Mouse (Mus musculus): Measurements from ENCODE around the gene Zbtb46.

The Zbtb46 gene

DNA sequence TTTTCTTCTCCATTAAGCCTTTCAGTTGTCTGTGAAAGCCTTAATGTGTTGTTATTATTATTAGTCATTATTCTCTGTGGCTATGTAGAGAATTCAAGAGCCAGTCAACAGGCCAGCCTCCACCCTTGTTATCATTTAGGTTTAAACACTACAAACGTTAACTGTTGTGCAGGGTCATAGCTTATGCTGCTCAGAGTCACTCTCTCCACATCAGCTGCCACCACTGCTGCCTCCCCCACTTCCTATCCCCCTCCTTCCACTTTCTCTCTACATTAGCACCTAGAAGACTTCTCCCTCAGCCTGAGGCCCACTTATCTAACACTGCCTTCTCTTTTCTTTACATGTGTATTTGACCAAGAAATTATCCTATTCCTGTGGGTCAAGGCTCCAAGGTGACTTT is 57.7 kb downstream of the Zbtb46 start:
- no peak for DNase-seq (ENCODE audit: low spot score)

DNA sequence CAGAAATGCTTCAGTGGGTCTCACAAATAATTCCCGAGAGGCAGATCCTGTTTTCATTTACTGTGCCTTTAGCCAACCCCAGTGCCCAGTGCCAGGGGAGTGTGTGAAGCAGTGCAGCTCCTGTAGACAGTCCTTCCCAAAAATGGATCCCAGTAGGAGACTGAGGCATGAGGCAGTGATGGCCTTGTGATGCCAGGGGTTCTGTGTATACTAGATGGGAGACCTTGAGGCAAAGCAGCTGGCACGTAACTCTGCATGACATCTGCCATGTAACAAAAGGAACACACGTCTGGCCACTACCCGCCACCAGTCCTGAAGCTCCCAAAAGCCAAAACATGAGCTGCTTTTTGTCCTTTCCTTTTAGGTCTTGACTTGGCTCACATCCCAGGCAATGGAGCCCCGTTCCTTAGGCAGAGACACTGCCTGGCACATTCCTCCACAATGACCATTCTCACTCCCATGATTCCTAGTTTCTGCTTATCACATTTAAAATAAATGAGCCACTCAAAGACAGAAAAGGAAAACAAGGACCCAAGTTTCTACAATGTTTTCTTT is 61.9 kb downstream of the Zbtb46 start:
- DNase-seq (ENCODE audit: low spot score), result no peak

DNA sequence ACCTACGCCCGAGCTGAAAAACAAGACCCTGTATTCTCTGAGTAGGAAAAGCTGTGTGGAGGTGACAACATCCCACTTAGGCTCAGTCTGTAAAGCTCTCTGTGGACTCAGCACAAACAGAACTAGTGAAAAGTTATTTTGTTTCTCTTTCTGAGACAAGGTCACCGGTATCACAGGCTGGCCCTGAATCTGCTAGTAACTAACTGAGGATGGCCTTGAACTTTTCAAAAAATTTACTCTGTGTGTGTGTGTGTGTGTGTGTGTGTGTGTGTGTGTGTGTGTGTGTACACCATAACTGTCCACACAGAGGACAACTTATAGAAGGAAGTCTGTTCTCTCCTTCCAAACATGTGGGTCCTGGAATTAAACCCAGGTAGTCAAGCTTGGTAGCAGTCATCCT is 65.1 kb downstream of the Zbtb46 start:
- no peak for DNase-seq (ENCODE audit: low spot score)

DNA sequence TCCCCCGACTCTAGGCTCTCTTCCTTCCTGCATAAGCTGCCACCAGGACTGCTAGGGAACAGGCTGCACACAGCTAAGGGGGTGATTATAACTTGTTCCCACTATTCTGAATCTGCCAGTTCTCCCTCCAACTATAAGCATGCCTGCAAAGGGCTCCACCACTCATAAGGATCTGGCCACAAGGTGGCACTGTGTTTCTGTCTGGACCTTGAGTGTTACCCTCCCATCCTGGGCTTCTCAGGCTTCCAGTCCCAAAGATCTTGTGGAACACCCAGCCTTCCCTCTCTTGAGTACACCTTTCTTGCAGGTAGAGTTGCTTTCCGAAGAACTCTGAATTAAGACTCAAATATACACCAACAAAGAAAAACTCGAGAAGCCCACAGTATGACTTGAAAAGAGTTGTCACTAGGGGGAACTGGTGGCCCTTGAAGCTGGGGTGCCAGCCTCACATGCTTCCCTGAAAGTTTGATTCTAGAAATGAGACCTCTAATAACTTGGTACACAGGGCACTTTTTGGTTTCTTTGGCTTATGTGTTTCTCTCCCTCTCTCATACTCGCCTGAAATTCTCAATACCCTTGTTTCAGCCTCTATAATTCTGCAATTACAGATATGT is 66.5 kb downstream of the Zbtb46 start:
- peak; percentile 95 for DNase-seq (ENCODE audit: low spot score)

DNA sequence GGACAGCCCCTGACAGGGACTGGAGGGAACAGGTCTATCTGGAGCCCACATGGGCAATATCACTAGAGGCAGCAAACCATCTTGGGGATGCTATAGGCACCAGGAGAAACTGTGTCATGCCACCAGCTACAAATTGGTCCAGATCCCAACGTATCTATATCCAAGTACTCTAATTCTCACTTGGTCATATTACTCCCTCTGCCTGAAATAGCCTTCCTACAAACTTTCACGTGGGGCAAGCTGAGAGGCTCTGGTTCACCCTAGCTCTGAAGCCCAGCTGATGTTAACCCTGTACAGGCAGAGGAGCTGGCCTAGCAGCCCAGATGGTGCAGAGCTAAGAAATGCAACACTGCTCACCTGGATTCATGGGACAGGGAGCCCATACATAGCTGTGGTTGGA is 67.7 kb downstream of the Zbtb46 start:
- no peak for DNase-seq (ENCODE audit: low spot score)

DNA sequence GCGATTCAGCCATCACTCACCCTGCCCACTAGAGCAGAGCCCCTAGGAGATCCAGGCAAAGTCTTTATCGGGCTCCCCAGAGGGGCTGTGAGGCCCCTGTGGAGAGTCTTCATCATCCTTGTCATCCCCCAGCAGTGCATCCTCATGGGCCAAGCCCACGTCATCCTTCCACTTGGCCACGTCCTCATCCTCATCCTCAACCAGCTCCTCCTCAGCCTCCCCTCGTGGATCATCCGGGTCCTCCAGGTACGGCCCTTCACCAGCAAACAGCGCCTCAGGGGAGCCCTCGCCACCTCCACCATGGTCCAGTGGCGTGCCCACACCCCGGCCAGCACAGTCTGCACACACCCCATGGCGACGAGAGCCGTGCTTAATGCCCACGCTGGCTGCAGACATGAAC is 68.2 kb downstream of the Zbtb46 start:
- DNase-seq (ENCODE audit: low spot score), result no peak

DNA sequence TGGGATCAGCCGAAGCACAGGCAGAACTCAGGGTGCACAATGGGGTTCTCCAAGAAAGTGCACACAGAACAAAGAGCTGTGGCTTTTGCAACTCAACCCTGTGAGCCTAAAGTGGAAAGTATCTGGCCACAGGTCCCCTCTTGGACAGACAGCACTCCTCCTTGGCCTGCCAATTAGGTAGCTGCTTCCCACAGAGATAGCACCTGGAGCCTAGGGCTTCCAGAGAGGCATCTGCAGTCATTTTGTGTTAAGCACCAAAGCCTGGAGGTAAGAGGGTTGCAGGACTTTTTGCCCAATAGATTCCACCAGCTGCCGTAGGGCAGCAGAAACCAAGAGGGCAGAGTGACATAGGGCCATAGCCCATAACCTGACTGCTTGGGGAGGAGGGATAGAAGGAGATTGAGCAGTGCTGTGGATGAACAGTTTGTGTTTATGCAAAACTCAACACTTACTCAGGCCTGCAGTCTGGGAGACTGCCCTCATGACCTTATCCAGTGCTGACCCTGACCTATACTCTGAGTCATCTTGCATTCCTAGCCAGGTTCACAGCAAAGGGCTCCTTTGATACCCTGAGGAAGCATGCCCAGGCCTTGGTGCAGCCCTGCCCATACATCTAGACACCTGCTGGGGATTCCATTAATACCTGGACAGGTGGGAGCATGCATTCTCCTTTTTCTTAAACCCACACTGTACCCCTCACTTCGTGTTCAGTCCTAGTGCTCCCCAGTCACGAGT is 68.9 kb downstream of the Zbtb46 start:
- DNase-seq (ENCODE audit: low spot score), result no peak

DNA sequence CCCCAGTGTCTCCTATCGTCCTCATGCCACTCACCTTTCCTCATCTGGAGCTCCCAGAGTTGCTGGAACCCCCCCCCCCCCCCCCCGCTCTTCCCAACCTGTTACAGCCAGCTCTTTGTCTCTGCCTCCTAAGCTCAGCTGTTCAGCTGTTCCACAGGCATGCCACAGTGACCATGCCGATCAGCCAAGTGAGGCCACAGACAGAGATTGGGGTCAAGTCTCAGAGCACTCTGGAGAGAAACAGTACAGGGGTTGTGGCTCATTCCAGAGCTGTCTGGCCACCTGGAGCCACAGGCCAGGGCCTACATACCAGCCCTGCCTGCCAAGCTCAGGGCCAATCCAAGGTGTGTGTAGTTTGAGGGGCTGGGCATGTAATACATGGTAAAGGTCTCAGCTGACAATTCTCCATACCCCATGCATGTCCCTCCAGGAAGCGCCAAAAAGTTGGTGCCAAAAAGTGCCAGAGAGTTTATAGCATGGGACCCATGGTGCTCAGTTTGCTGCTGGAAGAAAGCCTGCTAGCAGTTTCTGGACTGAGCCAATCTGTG is 72.5 kb downstream of the Zbtb46 start:
- no peak for DNase-seq (ENCODE audit: low spot score)

DNA sequence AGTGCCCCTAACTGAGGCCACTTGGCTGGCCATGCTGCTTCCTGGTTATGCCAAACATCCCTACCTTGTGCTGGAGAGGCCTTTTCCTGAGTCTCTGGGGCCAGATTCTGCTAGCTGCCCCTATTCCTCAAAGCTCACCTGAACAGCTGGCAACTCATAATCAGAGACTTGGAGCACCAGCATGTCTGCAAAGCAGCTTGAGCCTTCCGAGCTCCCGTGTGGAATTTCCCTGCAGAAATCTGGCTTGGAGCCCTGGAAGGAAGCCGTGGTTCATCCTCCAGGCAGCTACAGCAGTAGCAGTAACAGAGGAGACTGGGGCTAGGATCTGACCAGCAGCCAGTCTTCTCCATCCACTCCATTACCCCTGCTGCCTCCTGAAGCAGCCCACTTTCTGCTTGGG is 73.3 kb downstream of the Zbtb46 start:
- no peak for DNase-seq (ENCODE audit: low spot score)

DNA sequence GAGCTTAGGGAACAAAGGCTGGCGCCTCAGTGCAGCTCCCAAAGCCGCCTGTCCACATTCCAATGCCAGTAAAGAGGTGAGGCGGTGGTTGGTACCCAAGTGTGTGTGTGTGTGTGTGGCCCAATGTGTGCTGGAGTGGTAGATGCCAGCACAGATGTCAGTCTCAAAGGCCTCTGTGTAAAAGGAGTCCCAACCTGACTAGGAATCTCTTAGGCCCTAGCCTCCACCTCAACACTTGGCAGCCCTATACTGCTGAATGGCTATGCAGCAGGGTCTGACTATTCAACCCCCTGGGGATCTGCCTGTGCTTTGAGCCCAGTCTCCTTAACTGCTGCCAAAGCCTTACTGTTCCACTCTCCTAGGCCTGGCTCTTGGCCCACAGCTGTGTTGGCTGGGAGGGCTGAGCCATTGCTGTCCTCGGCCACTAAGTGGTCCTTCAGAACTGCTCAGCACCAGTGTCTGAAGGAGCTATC is 74.3 kb downstream of the Zbtb46 start:
- no peak for DNase-seq (ENCODE audit: low spot score)

DNA sequence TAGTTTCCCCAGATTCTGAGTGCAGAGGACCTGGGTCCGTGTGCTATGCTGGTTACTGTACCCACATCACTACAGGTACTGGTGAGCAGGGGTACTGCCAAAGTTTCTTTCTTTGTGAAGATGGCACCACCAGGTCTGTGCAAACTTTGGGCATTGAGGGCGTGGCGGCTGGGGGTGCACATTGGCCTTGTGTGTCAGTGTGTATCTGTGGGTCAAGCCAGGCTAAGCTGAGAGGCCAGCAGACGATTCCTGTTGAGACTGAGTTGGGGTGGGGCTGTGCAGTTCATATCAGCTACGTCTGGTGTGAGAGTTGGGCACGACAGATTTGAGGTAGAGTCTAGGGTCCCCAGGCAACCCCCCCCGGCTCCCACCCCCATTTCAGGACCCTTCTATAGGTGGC is 74.8 kb downstream of the Zbtb46 start:
- DNase-seq (ENCODE audit: low spot score), result no peak

DNA sequence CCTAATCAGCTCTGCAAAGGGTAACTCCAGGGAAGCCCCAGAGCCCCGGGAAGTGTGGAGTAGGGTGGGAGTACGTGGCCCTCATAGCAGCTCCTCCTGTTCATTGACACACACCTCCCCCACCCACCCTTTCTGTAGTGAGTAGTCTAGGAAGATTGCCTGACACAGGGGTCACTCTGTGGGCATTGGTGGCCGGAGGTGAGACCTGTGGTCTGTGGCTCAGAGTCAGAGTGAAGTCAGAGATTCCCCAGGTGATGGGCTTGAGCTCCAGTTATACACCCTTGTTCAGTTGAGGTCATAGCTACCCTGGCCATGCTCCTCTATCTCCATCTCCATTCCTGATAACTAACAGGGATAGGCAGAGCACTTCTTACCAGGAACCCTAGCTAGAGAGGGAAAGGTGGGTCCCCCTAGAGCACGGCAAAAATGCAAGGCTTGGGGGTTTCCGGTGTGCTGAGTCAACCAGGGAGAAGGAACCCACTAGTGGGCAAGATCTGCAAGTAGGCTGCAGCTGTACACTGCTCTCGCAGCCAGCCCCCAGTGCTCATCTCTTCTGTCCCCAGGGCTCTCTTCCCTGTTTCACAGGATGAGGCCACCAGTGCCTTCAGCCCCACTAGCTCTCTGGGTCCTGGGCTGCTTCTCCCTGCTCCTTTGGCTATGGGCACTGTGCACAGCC is 77.5 kb downstream of the Zbtb46 start:
- no peak for DNase-seq (ENCODE audit: low spot score)

DNA sequence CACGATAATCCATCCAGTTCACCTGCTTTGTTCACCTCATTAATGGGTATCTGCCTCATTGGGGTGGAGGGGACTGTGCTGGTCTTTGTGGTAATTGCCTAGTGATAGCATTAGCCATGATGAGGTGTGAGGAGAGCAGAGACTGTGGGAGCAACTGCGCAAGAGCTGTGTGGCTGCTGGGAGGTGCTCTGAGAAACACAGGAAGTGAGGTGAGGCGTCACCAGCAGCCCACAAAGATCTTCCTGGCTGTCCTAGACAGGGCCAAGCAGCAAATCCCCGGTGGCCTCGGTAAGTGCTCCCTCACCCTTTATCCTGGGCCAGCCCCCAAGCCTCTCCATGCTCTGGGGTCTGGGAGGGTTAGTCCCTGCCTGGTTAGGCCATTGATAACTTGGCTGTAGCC is 78.1 kb downstream of the Zbtb46 start:
- no peak for DNase-seq (ENCODE audit: low spot score)

DNA sequence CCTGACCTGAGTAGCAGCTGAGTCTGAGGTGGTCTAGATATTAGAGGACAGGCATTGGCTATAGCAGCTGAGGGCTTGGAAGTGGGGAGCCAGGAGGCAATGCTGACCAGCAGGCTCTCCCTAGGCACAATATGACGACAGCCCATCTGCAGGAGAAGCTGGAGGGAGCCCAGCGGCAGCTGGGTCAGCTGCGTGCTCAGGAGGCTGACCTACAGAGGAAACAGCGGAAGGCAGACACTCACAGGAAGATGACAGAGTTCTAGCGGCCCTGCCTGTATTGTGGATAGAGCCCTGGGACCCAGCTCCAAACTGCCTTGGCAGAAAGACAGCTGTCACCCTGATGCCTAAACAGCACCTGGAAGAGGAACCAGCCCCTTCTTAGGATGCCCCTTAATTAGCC is 79.0 kb downstream of the Zbtb46 start:
- DNase-seq (ENCODE audit: low spot score), result no peak

DNA sequence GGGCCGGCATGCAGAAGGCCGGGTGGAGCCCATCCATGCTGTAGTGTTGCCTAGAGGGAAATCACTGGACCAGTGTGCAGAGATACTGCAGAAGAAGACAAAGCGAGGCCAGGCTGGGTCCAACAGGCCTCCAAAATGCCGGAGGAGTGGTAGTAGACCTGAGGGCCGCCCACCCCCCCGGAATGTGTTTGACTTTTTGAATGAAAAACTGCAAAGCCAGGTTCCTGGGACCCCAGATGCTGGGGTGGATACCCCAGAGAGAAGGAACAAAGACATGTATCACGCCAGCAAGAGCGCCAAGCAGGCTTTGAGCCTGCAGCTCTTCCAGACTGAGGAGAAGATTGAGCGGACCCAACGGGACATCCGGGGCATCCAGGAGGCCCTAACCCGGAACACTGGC is 79.4 kb downstream of the Zbtb46 start, which contains the start of gene Lime1:
Gene Lime1 (plus strand): TSS at position 301 of the 400 bp plus-strand sequence.
- DNase-seq (ENCODE audit: low spot score), result no peak

DNA sequence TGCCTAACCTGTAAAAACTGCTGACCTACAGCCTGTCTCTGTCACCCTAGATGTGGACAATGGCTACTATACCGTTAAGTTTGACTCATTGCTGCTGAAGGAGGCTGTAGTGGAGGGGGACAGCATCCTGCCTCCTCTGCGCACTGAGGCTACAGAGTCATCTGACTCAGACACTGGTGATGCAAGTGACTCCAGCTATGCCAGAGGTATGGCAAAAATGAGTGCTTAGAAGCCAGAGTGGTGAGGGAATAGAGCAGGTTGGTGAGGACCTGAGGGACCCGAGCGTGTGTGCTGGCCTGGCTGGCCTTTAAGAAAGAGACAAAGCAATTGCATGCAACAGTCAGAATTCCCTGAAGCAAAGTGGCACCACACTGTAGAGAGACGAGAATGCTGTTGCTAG is 80.5 kb downstream of the Zbtb46 start:
- no peak for DNase-seq (ENCODE audit: low spot score)

DNA sequence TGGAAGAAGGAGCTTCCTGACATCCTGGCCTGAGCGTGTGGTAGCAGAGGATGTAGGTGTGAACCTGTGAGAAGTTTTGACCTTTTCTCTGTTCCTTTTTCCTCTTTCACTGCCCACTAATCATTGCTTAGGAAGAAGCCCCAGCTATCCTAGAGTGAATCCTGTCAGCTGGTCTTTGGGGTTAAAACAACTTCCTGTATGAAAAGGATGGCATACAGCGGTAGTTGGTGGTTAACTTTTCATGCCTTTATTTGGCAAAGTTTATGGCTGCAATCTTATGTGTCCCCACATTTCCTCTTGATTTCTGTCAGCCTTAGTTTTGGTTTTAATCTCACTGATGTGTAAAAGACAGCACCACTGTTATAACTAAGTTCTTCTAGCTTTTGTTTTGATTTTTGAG is 82.0 kb downstream of the Zbtb46 start:
- no peak for DNase-seq (ENCODE audit: low spot score)

DNA sequence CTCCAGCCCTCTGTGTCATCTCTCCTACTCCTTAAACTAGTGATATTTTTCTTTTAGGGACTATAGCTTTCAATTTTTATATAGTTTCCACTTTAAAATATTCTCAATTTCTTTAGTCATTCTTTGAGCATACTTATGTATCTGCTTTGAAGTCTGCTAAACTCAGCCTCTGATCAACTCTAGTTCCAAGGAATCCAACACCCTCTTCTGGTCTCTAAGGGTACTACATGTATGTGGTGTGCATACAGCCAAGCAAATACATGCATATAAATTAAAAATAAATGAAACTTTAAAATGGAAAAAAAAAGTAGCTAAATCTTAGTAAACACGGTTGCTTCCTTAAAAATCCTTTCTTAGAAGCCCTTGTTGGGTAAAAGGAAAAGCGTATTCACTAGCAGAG is 83.4 kb downstream of the Zbtb46 start:
- peak; percentile 62 for DNase-seq (ENCODE audit: low spot score)

DNA sequence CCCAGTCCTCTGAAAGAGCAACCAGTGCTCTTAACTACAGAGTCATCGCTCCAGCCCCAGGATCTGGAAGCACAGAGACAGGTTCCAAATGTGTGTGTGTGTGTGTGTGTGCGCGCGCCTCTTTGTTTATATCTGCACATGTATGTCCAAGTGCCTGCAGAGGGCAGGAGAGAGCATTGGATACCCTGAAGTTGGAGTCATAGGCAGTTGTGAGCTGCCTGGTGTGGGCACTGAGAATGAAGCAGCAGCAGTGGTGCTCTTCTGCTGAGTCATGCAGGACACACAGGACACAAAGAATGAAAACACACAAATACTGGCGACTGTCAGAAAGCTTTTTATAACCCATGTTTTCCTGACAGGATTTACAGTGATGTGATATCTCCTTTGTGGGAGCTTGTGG is 89.2 kb downstream of the Zbtb46 start:
- no peak for DNase-seq (ENCODE audit: low spot score)

DNA sequence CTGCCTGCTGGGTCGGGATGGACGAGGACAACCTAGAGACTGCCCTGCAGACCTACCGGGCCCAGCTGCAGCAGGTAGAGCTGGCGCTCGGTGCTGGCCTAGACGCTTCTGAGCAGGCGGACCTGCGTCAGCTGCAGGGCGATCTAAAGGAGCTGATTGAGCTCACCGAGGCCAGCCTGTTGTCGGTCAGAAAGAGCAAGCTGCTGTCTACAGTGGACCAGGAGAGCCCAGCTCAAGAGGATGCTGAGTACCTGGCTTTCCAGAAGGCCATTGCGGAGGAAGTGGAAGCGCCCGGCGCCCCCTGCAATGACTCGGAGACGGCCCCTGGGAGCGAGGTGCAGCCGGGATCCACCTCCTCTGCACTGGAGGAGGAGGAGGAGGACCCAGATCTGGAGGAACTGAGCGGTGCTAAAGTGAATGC is 93.6 kb downstream of the Zbtb46 start:
- peak; percentile 35 for DNase-seq (ENCODE audit: low spot score)

DNA sequence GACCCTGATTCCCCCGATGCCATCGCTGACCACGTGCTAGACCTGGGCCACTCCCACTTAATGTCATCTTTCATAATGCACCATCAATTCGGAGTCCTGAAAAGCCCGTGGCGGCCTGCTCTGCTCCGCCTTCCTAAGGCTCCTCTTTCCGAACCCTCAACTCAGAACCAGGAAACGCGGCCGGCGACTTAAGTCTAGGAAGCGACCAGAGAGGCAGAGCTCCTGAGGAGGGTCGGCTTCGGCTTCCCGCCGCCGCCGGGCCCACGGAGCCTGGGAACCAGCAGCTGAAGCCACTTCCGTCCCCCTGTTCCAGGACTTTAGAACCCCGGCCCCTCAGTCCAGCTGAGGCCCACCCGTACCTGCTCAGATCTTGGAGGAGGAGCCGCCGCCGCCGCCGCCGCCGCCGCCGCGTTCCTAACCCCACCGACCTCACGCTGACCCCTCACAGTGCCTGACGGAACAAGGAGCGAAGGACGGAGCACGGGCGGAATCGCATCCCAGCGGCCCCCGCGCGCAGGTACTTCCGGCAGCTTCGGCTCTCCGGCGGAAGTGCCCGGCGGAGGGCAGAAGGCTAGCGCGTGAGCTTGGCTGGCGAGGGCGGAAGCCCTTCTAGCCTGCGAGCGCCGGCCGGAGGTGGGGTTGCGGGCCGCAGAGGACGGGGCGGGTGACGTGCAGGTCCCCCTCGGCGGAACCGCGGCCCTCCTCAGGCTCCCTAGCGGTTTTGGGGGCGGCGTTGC is 94.2 kb downstream of the Zbtb46 start, which contains the start of the genes Zgpat and Arfrp1:
Gene Zgpat (plus strand): TSS at position 69 of the 737 bp plus-strand sequence.
Gene Arfrp1 (minus strand): TSS at position 545 of the 737 bp plus-strand sequence.
- peak; percentile 93 for DNase-seq (ENCODE audit: low spot score)

DNA sequence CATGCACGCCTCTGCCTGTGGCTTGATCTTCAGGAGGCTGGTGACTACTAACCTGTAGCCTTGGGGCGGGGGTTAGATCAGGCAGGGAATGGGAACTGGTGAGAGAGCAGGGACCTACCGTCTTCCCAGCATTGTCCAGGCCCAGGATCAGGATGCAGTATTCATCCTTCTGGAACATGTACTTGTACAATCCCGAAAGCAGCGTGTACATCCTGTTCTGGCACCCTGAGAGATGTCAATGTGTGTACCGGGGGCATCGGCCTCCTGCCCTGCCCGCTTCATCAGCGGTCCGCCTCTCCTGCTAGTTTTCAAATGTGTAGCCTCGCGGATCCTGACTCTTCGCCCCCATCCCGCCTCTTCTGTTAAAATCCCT is 94.8 kb downstream of the Zbtb46 start:
- DNase-seq (ENCODE audit: low spot score), result no peak
